Mouse (Mus musculus) retina, postnatal 1 day (tissue): Measurements from ENCODE around the gene R3hdm2.
A peak's percentile ranks its signal among the peaks of the same experiment; 100 is the strongest.

Source experiments
- DNase-seq: peaks from one replicate; pipeline ENCODE4 v3.0.0-alpha.2; 2012

The R3hdm2 gene

GRCm38 (mm10) chr10:127353909-127354895 lies 25.9 kb upstream of the R3hdm2 start, which contains the start of gene Inhbe:
Inhbe (minus strand) TSS chr10:127354411.
- DNase-seq: peak; percentile 54

- DNase-seq: no peak
Observed at GRCm38 (mm10) chr10:127355336-127355735, 24.8 kb upstream of the R3hdm2 start.

- DNase-seq: no peak
Observed at GRCm38 (mm10) chr10:127360714-127361113, 19.4 kb upstream of the R3hdm2 start.

DNA sequence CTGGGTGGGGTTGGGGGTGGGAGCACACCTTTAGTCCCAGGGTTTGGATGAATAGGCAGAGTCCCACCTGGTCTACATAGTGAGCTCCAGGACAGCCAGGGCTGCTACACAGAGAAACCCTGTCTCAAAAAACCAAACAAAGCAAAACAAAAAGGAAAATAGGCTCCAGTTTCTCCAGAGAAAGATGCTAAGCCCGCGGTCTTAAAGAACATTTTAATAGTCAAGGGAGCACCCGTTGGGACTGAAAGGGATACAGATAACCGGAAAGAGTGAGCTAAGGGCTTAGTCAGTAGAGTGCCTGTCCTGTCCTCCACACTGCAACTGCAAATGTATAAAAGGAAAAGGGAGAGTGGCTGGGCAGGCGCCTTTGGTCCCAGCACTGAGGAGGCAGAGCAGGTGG lies 13.0 kb upstream of the R3hdm2 start:
- no peak for DNase-seq

GRCm38 (mm10) chr10:127368273-127368672 lies 11.9 kb upstream of the R3hdm2 start:
- DNase-seq: no peak

DNA sequence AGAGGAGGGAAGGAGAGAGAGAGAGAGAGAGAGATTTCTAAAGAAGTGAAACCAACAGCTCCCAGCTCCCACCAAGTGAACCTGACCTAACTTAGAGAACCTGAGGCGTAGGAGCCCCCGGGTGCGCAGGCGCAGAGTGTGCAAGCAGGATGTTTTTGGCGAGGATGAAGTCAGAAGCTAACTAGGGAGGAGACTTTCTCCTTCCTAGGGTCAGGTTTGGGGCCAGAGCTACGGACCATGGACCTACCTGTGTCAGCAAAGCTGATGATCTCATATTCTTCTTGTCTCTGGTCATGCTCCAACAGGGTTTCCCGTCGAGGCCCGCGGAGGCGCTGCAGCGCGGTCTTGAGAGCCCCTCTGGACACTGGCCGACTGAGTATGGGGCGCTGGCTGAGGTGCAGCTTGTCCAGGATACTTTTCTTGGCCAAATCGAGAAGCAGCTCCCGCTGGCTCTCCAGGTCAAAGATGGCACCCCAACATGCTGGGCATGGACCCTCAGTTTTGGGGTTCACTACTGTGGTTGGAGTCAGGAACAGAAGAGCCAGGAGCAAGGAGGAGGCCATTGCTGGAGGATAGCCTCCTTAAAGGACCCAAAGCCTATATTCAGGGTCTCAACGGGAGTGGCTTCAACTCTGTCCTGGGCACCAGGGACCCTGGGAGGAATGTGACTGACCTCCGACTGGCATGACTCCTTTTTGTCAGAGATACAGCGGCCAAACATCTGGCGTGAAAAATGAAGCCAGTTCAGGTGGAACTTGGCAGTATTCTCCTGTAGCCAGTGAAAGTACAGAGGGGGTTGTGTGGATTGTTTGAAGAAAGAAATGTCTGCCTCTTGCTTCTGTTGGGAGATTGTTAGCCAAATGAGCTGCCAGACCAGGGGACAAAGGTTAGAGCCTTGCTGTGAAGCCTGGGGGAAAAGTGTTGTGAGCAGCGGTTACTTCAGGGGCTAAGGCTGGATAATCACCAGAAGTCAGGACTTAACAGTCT lies 10.0 kb upstream of the R3hdm2 start, which contains the start of gene Inhbc:
Inhbc (minus strand) TSS at position 598 of the 987 bp plus-strand sequence.
- no peak for DNase-seq

DNA sequence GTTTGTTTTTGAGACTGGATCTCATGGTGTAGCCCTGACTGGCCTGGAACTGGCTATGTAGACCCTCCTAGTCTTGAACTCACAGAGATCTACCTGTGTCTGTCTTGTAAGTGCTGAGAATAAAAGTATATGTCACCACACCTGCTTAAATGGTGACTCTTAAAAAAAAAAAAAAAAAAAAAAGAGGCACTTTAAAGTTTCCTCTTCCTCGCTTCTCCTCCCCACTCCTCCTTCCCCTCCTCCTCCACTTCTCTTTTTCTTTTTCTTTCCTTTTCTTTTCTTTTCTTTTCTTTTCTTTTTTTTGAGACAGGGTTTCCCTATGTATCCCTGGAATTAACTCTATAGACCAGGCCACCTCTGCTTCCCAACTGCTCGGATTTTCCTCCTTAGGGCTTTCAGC lies 9.1 kb upstream of the R3hdm2 start:
- no peak for DNase-seq

DNA sequence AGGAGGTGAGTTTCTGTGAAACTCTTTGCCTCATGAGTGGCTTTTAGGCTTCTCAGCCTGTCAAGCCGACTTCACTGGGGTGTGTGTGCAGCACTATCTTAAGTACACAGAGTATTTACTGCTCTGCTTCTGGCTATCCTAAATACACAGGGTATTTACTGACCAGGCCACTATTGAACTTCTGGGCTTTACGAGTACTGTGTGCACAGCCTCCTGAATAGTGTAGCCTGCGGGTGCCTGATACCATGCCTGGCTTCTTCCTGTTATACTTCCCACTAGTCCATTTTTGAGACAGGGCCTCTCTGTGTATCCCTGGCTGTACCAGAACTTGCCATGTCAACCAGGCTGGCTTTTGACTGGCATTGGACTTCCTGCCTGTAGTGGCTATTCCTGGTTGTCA lies 2.4 kb upstream of the R3hdm2 start:
- DNase-seq: no peak

DNA sequence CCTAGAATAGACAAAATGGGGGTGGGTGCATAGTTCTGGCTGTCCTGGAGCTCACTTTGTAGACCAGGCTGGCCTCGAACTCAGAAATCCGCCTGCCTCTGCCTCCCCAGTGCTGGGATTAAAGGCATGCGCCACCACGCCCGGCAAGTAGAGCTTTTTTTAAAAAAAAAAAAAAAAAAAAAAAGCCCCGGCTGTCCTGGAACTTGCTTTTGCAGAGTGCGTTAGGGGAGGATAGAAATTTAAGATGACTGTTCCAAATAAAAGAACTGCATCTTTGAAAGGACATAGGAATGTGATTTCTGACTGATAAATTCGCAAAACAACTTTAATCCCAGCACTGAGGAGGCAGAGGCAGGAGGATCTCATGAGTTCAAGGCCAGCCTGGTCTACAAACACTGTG lies 473 bp upstream of the R3hdm2 start:
- DNase-seq: no peak

- DNase-seq: peak; percentile 83
Observed at GRCm38 (mm10) chr10:127380767-127381742, 928 bp downstream of the R3hdm2 start.

DNA sequence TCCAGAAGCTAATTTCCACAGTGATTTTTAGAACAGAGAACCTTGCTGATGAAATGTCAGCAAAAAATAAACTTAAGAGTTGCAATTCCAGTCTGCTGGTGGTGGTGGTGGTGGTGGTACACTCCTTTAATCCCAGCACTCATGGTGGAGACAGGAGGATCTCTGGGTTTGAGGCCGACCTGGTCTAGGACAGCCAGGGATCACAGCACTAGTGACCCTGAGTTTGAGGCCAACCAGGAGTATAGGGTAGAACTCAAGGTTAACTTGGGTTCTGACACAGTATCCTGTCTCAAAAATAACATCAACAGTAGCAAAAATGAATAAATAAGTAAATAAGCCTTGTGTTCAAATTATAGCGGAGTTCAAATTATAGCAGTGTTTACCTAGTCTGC lies 1.6 kb downstream of the R3hdm2 start:
- no peak for DNase-seq

GRCm38 (mm10) chr10:127391774-127392173 lies 11.6 kb downstream of the R3hdm2 start:
- DNase-seq: no peak

- no peak for DNase-seq
Observed at GRCm38 (mm10) chr10:127404701-127405100, 24.6 kb downstream of the R3hdm2 start.

GRCm38 (mm10) chr10:127407391-127407790 lies 27.3 kb downstream of the R3hdm2 start:
- no peak for DNase-seq

GRCm38 (mm10) chr10:127412101-127412500 lies 32.0 kb downstream of the R3hdm2 start:
- DNase-seq: no peak

GRCm38 (mm10) chr10:127412776-127413175 lies 32.6 kb downstream of the R3hdm2 start:
- no peak for DNase-seq

GRCm38 (mm10) chr10:127413585-127413984 lies 33.5 kb downstream of the R3hdm2 start:
- no peak for DNase-seq

GRCm38 (mm10) chr10:127414141-127414540 lies 34.0 kb downstream of the R3hdm2 start:
- no peak for DNase-seq

DNA sequence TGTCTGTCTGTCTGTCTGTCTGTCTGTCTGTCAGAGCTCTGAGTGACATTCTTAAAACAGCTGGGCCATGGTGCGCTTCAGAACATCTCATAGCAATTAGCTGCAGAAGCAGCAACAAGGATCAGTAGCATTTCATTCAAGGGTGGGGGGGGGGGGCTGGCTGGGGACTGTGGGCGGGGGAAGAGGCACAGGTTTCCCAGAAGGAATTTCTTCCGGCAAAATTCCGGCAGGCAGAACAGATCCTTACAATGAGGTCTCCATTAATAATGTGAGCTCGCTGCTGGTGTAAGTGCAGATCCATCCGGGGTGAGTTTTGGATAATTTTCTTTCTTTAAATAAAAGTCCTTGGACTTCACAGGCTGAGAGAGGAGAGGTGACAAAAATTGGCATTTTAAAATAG lies 40.0 kb downstream of the R3hdm2 start:
- peak; percentile 35 for DNase-seq

- DNase-seq: peak; percentile 67
Observed at GRCm38 (mm10) chr10:127420676-127421353, 40.7 kb downstream of the R3hdm2 start.

DNA sequence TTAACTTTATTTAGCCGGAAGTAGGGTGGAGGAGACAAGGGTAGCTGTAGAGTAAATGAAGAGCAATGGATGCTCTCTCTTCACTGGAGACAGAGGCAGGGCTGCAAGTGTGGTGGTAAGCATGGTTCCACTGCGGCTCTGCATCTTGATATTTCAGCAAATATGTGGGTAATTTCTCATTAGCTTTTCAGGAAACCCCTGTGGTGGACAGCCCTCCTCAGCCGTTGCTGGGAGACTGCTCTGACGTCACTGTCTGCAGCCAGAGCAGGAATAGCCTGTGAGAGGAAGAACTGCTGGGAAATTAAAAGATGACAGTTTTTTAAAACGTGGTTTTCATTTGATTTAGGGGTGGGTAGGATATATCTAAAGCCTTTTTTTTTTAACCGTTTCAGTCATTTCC lies 41.9 kb downstream of the R3hdm2 start:
- DNase-seq: peak; percentile 59
